23 mouse cellular contexts compared by ENCODE assay signal in the genomic region with DNA sequence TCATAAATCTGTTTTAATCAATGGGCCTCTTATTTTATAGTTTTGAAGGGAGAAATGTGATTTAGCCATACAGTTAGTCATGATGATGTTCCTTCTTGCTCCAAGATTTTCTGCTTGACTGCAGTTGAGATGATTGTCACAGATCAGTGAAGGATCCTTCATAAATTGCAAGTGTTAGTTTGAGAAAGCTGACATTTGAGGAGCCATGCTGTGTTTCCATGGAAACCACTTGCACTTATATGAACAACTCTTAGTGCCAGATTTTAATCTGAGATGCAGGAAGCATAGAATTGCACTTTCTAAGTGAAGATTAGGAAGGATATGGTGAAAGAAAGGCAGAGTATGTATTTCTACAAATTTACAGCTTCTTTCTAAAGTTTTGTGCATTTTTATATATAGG.
A peak's percentile ranks its signal among the peaks of the same experiment; 100 is the strongest.
DNase-seq lines count a peak whose midpoint lies in the region; ATAC-seq lines count a peak whose summit lies in the region.
"Had no signal": no experiment of that assay in that cellular context is flagged by ENCODE, and none has a peak within 500 bp of the region (broad histone marks: within the 10 kb centered on the region; RNA-seq: fewer than 3 reads in every experiment).

No protein-coding gene starts in this region.

- ATAC-seq in forebrain, embryonic 16.5 days, result peak; percentile 72
- no peak for ATAC-seq in inflammation-experienced regulatory T-cells, adult 6 months
- ATAC-seq: intestine, embryonic 15.5 days; liver, postnatal 0 days; Patski had no signal

- intact Hi-C loops in left cerebral cortex, postnatal 14 days (cut with DNase I), result no loop called here
- intact Hi-C loops in left cerebral cortex, postnatal 4 days (cut with DNase I), result no loop called here

- DNase-seq in frontal cortex, adult 2 months (ENCODE audit: extremely low spot score in 1 of 2, low spot score in 1 of 2), result peak; percentile 5 to 42
- no peak for DNase-seq in frontal cortex, postnatal 10 days (ENCODE audit: low spot score in 2 of 2)
- DNase-seq in left cerebral cortex, postnatal 14 days (ENCODE audit: low spot score in 2 of 2), result peak; percentile 18 to 51
- DNase-seq in left cerebral cortex, postnatal 4 days, result no peak
- DNase-seq in retina, embryonic 14.5 days (ENCODE audit: low spot score), result peak; percentile 14
- DNase-seq: adrenal gland, postnatal 25 days; cerebellum, adult 9-10 months; gastrocnemius, postnatal 36 days; heart, postnatal 14 days; liver, postnatal 0 days; lung, postnatal 14 days; spleen, adult 18-20 months had no signal

- no peaks in the 10 kb centered on the region for H3K27me3 ChIP-seq in forebrain, embryonic 16.5 days (replicated peaks; ENCODE audit: control insufficient read depth, insufficient read depth, low read length)
- H3K27me3 ChIP-seq: embryonic facial prominence, embryonic 15.5 days; intestine, embryonic 15.5 days; kidney, embryonic 15.5 days; limb, embryonic 15.5 days; megakaryocyte, embryonic 14.5 days; Patski had no signal

- no peaks in the 10 kb centered on the region for H3K36me3 ChIP-seq in forebrain, embryonic 16.5 days (ENCODE audit: control insufficient read depth, insufficient read depth)
- H3K36me3 ChIP-seq: embryonic facial prominence, embryonic 15.5 days; heart, embryonic 10.5 days; intestine, embryonic 15.5 days; kidney, embryonic 15.5 days; limb, embryonic 15.5 days had no signal

- H3K9ac ChIP-seq in forebrain, embryonic 16.5 days (replicated peaks; ENCODE audit: low read depth, low read length), result no peak overlapping the region
- H3K9ac ChIP-seq: embryonic facial prominence, embryonic 15.5 days; intestine, embryonic 15.5 days; kidney, embryonic 15.5 days; limb, embryonic 15.5 days; liver, postnatal 0 days had no signal

- no peaks in the 10 kb centered on the region for H3K4me1 ChIP-seq in forebrain, embryonic 16.5 days (replicated peaks; ENCODE audit: control insufficient read depth, insufficient read depth, low read length)
- H3K4me1 ChIP-seq: embryonic facial prominence, embryonic 15.5 days; heart, embryonic 10.5 days; intestine, embryonic 15.5 days; kidney, embryonic 15.5 days; limb, embryonic 15.5 days; megakaryocyte, embryonic 14.5 days had no signal

- H3K4me3 ChIP-seq in forebrain, embryonic 16.5 days (replicated peaks; ENCODE audit: low read length), result no peak overlapping the region
- H3K4me3 ChIP-seq: embryonic facial prominence, embryonic 15.5 days; heart, embryonic 10.5 days; intestine, embryonic 15.5 days; kidney, embryonic 15.5 days; left cerebral cortex, adult 2 months; limb, embryonic 15.5 days; megakaryocyte, embryonic 14.5 days; myocyte had no signal

- H3K9me3 ChIP-seq in forebrain, embryonic 16.5 days (ENCODE audit: control insufficient read depth, low read length), result no peaks in the 10 kb centered on the region
- H3K9me3 ChIP-seq: embryonic facial prominence, embryonic 15.5 days; heart, embryonic 10.5 days; intestine, embryonic 15.5 days; kidney, embryonic 15.5 days; limb, embryonic 15.5 days; megakaryocyte, embryonic 14.5 days had no signal

- no peak overlapping the region for H3K4me2 ChIP-seq in forebrain, embryonic 16.5 days (ENCODE audit: low read length)
- H3K4me2 ChIP-seq: embryonic facial prominence, embryonic 15.5 days; intestine, embryonic 15.5 days; kidney, embryonic 15.5 days; limb, embryonic 15.5 days had no signal

- H3K27ac ChIP-seq in forebrain, embryonic 16.5 days (ENCODE audit: low read length), result no peak overlapping the region
- H3K27ac ChIP-seq: embryonic facial prominence, embryonic 15.5 days; heart, embryonic 10.5 days; intestine, embryonic 15.5 days; kidney, embryonic 15.5 days; limb, embryonic 15.5 days had no signal

Comparison
In these comparisons a context has a peak if more than half of its experiments do, and no peak if none do; other contexts are left out.
1. DNase-seq: peak in frontal cortex, adult 2 months (2 of 2), left cerebral cortex, postnatal 14 days (2 of 2) and retina, embryonic 14.5 days (single experiment); none in frontal cortex, postnatal 10 days (0 of 2) and left cerebral cortex, postnatal 4 days (single experiment).